Mouse (Mus musculus) Patski (cell line): ENCODE measurements around the gene Ptprk. TPM values are rescaled to one million over a fixed set of nuclear protein-coding genes. Genes with fewer than 3 reads are reported as not detected.

Experiments
- ATAC-seq: fragments of 100-300 bp; one replicate; pipeline ENCODE4 v1.8.0; 2021
- CTCF ChIA-PET: fragments of 350-600 bp; sonication (Branson Sonifier 250); formaldehyde crosslinking; loops from one replicate; lab custom pipeline; 2022; ENCODE audit warnings: inconsistent platforms; lab: Charles Lee
- POLR2A ChIA-PET: fragments of 350-600 bp; sonication (Branson Sonifier 250); formaldehyde crosslinking; loops from one replicate; lab custom pipeline; 2022; ENCODE audit warnings: antibody characterized with exemption, inconsistent platforms; lab: Charles Lee
- DNase-seq: peaks from one replicate; pipeline ENCODE4 v3.0.0-alpha.2; 2011; ENCODE audit warnings: low read depth, low spot score
- H3K27me3 ChIP-seq: fragments of 371-371 bp; one replicate; pipeline ENCODE4 v1.5.1; 2021
- CTCF ChIP-seq: fragments of 100-300 bp; IDR thresholded peaks from one replicate; pipeline ENCODE4 v1.5.1; 2021
- in situ Hi-C: fragments of 300-500 bp; cut with MboI; formaldehyde crosslinking; loops from 3 replicates; pipeline ENCODE4 v1.11.1; 2018; ENCODE audit warnings: low pct_unique_long_range_greater_than_20kb, mixed read lengths
- polyA plus RNA-seq: library from polyadenylated mRNA; unstranded; gene quantifications from one replicate; pipeline ENCODE4 v1.2.3, GENCODE M21; 2021

Gene Ptprk
- polyA plus RNA-seq = 88.2 TPM

GRCm38 (mm10) chr10:28074653-28075451 is at the start of gene Ptprk:
Ptprk (plus strand) TSS chr10:28074820.
- no peak for TF ChIP-seq CTCF
- in situ Hi-C loops = loop anchor here (5.0 to 25.0 kb wide), 3 partner anchors 92 to 938 kb away; no protein-coding TSS in a partner anchor
- ChIA-PET CTCF (interaction anchor here (0.7 to 1.5 kb wide), 8 partner anchors 8 to 497 kb away, joined by 3 to 4 read pairs (median 3); no protein-coding TSS in a partner anchor), POLR2A (interaction anchor here (0.7 to 1.8 kb wide), 8 partner anchors 8 to 320 kb away, joined by 3 to 7 read pairs (median 3); no protein-coding TSS in a partner anchor)
- peak; percentile 96 for ATAC-seq
- H3K27me3 ChIP-seq = no peaks in the 10 kb centered on the region
- no peak for DNase-seq

- peak; percentile 21 for ATAC-seq
- DNase-seq = no peak
- TF ChIP-seq CTCF = no peak
- no peaks in the 10 kb centered on the region for H3K27me3 ChIP-seq
- ChIA-PET POLR2A (interaction anchor here (0.7 kb wide), 1 partner anchor 84 kb away, joined by 4 read pairs; no protein-coding TSS in a partner anchor), CTCF (no interaction called here)
- in situ Hi-C loops = no loop called here
Measured at GRCm38 (mm10) chr10:28027791-28028190, 46.8 kb upstream of the Ptprk start.

- TF ChIP-seq CTCF = no peak
- ChIA-PET POLR2A (no interaction called here), CTCF (no interaction called here)
- DNase-seq (peak; percentile 12), ATAC-seq (no peak)
- no peaks in the 10 kb centered on the region for H3K27me3 ChIP-seq
- in situ Hi-C loops = no loop called here
Measured at GRCm38 (mm10) chr10:28036456-28036855, 38.2 kb upstream of the Ptprk start.

- CTCF ChIA-PET = interaction anchor here (0.6 to 1.0 kb wide), 2 partner anchors 13 to 101 kb away, joined by 3 read pairs; no protein-coding TSS in a partner anchor
- POLR2A ChIA-PET = no interaction called here
- in situ Hi-C loops = loop anchor here (25.0 kb wide), 1 partner anchor 917 kb away; no protein-coding TSS in a partner anchor
- no peak for TF ChIP-seq CTCF
- no peaks in the 10 kb centered on the region for H3K27me3 ChIP-seq
- ATAC-seq (no peak), DNase-seq (no peak)
Measured at GRCm38 (mm10) chr10:28054764-28055163, 19.9 kb upstream of the Ptprk start.

GRCm38 (mm10) chr10:28059222-28059621 is 15.4 kb upstream of the Ptprk start:
- POLR2A ChIA-PET = no interaction called here
- no peaks in the 10 kb centered on the region for H3K27me3 ChIP-seq
- no peak for TF ChIP-seq CTCF
- no peak for DNase-seq
- no peak for ATAC-seq
- in situ Hi-C loops = loop anchor here (25.0 kb wide), 1 partner anchor 922 kb away; no protein-coding TSS in a partner anchor
- CTCF ChIA-PET = interaction anchor here (1.5 kb wide), 1 partner anchor 10 kb away, joined by 4 read pairs; no protein-coding TSS in a partner anchor

GRCm38 (mm10) chr10:28067997-28068396 is 6.6 kb upstream of the Ptprk start:
- in situ Hi-C loops = loop anchor here (25.0 kb wide), 1 partner anchor 931 kb away; no protein-coding TSS in a partner anchor
- no peak for TF ChIP-seq CTCF
- ATAC-seq = no peak
- CTCF ChIA-PET = interaction anchor here (0.6 kb wide), 1 partner anchor 14 kb away, joined by 3 read pairs; no protein-coding TSS in a partner anchor
- no peaks in the 10 kb centered on the region for H3K27me3 ChIP-seq
- DNase-seq = no peak
- POLR2A ChIA-PET = no interaction called here

GRCm38 (mm10) chr10:28073991-28074652 is 498 bp upstream of the Ptprk start:
- ATAC-seq (no peak), DNase-seq (no peak)
- ChIA-PET CTCF (interaction anchor here (0.8 to 1.5 kb wide), 3 partner anchors 8 to 498 kb away, joined by 3 to 4 read pairs (median 4); no protein-coding TSS in a partner anchor), POLR2A (interaction anchor here (0.7 to 1.8 kb wide), 3 partner anchors 86 to 98 kb away, joined by 3 to 7 read pairs (median 4); no protein-coding TSS in a partner anchor)
- no peak for TF ChIP-seq CTCF
- in situ Hi-C loops = loop anchor here (10.0 to 25.0 kb wide), 2 partner anchors 771 to 937 kb away; no protein-coding TSS in a partner anchor
- H3K27me3 ChIP-seq = no peaks in the 10 kb centered on the region

- POLR2A ChIA-PET = interaction anchor here (0.7 to 1.8 kb wide), 5 partner anchors 9 to 317 kb away, joined by 3 to 7 read pairs (median 3); no protein-coding TSS in a partner anchor
- no peak for TF ChIP-seq CTCF
- ATAC-seq (peak; percentile 18), DNase-seq (no peak)
- CTCF ChIA-PET = interaction anchor here (0.6 to 1.5 kb wide), 9 partner anchors 9 to 409 kb away, joined by 3 to 4 read pairs (median 3); no protein-coding TSS in a partner anchor
- in situ Hi-C loops = loop anchor here (5.0 to 10.0 kb wide), 2 partner anchors 92 to 769 kb away; no protein-coding TSS in a partner anchor
- no peaks in the 10 kb centered on the region for H3K27me3 ChIP-seq
Measured at GRCm38 (mm10) chr10:28075491-28076035, 943 bp downstream of the Ptprk start.

GRCm38 (mm10) chr10:28076036-28076855 is 1.6 kb downstream of the Ptprk start:
- CTCF ChIA-PET = interaction anchor here (0.6 to 1.5 kb wide), 10 partner anchors 9 to 408 kb away, joined by 3 to 4 read pairs (median 3); no protein-coding TSS in a partner anchor
- POLR2A ChIA-PET = interaction anchor here (1.0 kb wide), 1 partner anchor 9 kb away, joined by 3 read pairs; no protein-coding TSS in a partner anchor
- in situ Hi-C loops = loop anchor here (5.0 to 10.0 kb wide), 2 partner anchors 91 to 769 kb away; no protein-coding TSS in a partner anchor
- TF ChIP-seq CTCF = peak; percentile 44
- ATAC-seq (peak; percentile 10), DNase-seq (no peak)
- H3K27me3 ChIP-seq = no peaks in the 10 kb centered on the region
